Mouse (Mus musculus): Measurements from ENCODE around the gene Gm20388. TPM values are rescaled to one million over a fixed set of nuclear protein-coding genes. Genes with fewer than 3 reads are reported as not detected.

Gene Gm20388
- polyA plus RNA-seq, 1 experiment from 2014 or later = not detected

- H3K9ac ChIP-seq = no peak overlapping the region
- no peaks in the 10 kb centered on the region for H3K27me3 ChIP-seq
- no peak overlapping the region for H3K27ac ChIP-seq
- H3K36me3 ChIP-seq = peaks cover 11% of the 10 kb centered on the region; the same call in 1 of the 2 replicates
- WGBS = 74% methylated on average over 7 of the region's 7 CpGs
- H3K4me2 ChIP-seq = no peak overlapping the region
- H3K9me3 ChIP-seq (replicated peaks) = no peaks in the 10 kb centered on the region
- no peak overlapping the region for H3K4me3 ChIP-seq
- H3K4me1 ChIP-seq (replicated peaks) = peaks cover 6% of the 10 kb centered on the region
- ATAC-seq (replicated peaks; ENCODE audit: insufficient number of reproducible peaks, insufficient read depth, low FRiP score, low read depth) = no peak
Measured at GRCm38 (mm10) chr8:123283991-123284390, 3373.3 kb downstream of the Gm20388 start.

DNA sequence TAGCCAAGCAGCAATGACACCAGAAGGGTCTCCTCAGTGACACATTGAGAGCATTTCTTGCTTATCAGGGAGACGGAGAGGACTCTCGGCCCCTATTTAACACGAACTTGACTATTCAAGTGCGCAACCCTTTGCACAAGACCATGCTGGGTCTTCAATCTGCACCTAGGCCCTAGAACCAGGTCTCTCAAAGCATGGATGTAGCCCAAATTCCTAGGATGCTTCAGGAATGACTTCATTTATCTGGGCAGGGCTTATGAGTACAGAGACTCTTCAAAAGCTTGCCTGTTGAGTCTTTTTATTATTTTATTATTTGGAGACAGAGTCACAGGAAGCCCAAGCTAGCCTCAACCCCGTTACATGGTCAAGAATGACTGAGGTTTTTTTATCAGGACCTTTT is 3373.9 kb downstream of the Gm20388 start:
- no peaks in the 10 kb centered on the region for H3K27me3 ChIP-seq
- no peak for ATAC-seq (replicated peaks; ENCODE audit: insufficient number of reproducible peaks, insufficient read depth, low FRiP score, low read depth)
- no peaks in the 10 kb centered on the region for H3K9me3 ChIP-seq (replicated peaks)
- peaks cover 6% of the 10 kb centered on the region for H3K4me1 ChIP-seq (replicated peaks)
- H3K9ac ChIP-seq = no peak overlapping the region
- no peak overlapping the region for H3K4me3 ChIP-seq
- no peak overlapping the region for H3K4me2 ChIP-seq
- no peak overlapping the region for H3K27ac ChIP-seq
- 38% methylated on average over 5 of the region's 5 CpGs for WGBS
- H3K36me3 ChIP-seq = peaks cover 11% of the 10 kb centered on the region; the same call in 1 of the 2 replicates

DNA sequence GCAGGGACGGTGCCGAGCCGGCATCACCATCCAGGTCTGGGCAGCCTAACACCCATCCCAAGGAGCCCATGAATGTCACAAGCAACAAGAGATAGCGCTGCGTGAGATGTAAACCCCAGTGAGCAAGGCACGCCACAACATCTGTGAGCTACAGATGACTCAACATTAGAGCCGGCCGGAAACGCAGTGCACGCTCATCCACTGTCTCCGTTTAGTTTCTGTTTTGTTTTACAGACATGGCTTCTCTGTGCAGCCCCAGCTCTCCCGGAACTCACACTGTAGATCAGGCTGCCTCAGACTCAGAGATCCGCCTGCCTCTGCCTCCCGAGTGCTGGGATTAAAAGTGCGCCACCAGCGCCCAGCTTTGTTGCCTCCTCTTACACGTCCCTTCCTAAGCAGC is 3376.7 kb downstream of the Gm20388 start:
- peaks cover 6% of the 10 kb centered on the region for H3K4me1 ChIP-seq (replicated peaks)
- ATAC-seq (replicated peaks; ENCODE audit: insufficient number of reproducible peaks, insufficient read depth, low FRiP score, low read depth) = no peak
- no peaks in the 10 kb centered on the region for H3K9me3 ChIP-seq (replicated peaks)
- H3K27ac ChIP-seq = no peak overlapping the region
- no peak overlapping the region for H3K9ac ChIP-seq
- 92% methylated on average over 17 of the region's 17 CpGs for WGBS
- H3K4me2 ChIP-seq = no peak overlapping the region
- H3K36me3 ChIP-seq = no peaks in the 10 kb centered on the region
- H3K4me3 ChIP-seq = no peak overlapping the region
- H3K27me3 ChIP-seq = no peaks in the 10 kb centered on the region

GRCm38 (mm10) chr8:123290166-123290565 is 3379.5 kb downstream of the Gm20388 start:
- Histone ChIP-seq H3K4me2 (no peak overlapping the region), H3K4me1 (replicated peaks) (no peaks in the 10 kb centered on the region; the same call in 1 of the 2 replicates), H3K4me3 (no peak overlapping the region), H3K27ac (no peak overlapping the region), H3K9me3 (replicated peaks) (no peaks in the 10 kb centered on the region), H3K27me3 (no peaks in the 10 kb centered on the region), H3K36me3 (no peaks in the 10 kb centered on the region; the same call in 1 of the 2 replicates), H3K9ac (no peak overlapping the region)
- 81% methylated on average over 4 of the region's 4 CpGs for whole genome bisulfite sequencing
- ATAC-seq (replicated peaks; ENCODE audit: insufficient number of reproducible peaks, insufficient read depth, low FRiP score, low read depth) = no peak

GRCm38 (mm10) chr8:123290679-123291078 is 3380.0 kb downstream of the Gm20388 start:
- ATAC-seq (replicated peaks; ENCODE audit: insufficient number of reproducible peaks, insufficient read depth, low FRiP score, low read depth) = no peak
- Histone ChIP-seq H3K27me3 (no peaks in the 10 kb centered on the region), H3K4me2 (no peak overlapping the region), H3K9me3 (replicated peaks) (no peaks in the 10 kb centered on the region), H3K9ac (no peak overlapping the region), H3K4me1 (replicated peaks) (no peaks in the 10 kb centered on the region; the same call in 1 of the 2 replicates), H3K27ac (no peak overlapping the region), H3K4me3 (no peak overlapping the region), H3K36me3 (no peaks in the 10 kb centered on the region; the same call in 1 of the 2 replicates)
- WGBS = 93% methylated on average over 8 of the region's 8 CpGs

GRCm38 (mm10) chr8:123291716-123292115 is 3381.1 kb downstream of the Gm20388 start:
- Histone ChIP-seq H3K27me3 (no peaks in the 10 kb centered on the region), H3K36me3 (peaks cover 4% of the 10 kb centered on the region; the same call in 1 of the 2 replicates), H3K4me1 (replicated peaks) (no peaks in the 10 kb centered on the region; the same call in 1 of the 2 replicates), H3K27ac (no peak overlapping the region), H3K9me3 (replicated peaks) (no peaks in the 10 kb centered on the region), H3K4me2 (no peak overlapping the region), H3K9ac (no peak overlapping the region), H3K4me3 (no peak overlapping the region)
- WGBS = 57% methylated on average over 8 of the region's 8 CpGs
- ATAC-seq (replicated peaks; ENCODE audit: insufficient number of reproducible peaks, insufficient read depth, low FRiP score, low read depth) = peak; percentile 79

GRCm38 (mm10) chr8:123292281-123292680 is 3381.6 kb downstream of the Gm20388 start:
- peaks cover 4% of the 10 kb centered on the region; the same call in 1 of the 2 replicates for H3K36me3 ChIP-seq
- H3K27me3 ChIP-seq = no peaks in the 10 kb centered on the region
- ATAC-seq (replicated peaks; ENCODE audit: insufficient number of reproducible peaks, insufficient read depth, low FRiP score, low read depth) = no peak
- no peak overlapping the region for H3K4me3 ChIP-seq
- H3K9me3 ChIP-seq (replicated peaks) = no peaks in the 10 kb centered on the region
- no peaks in the 10 kb centered on the region; the same call in 1 of the 2 replicates for H3K4me1 ChIP-seq (replicated peaks)
- no peak overlapping the region for H3K27ac ChIP-seq
- 84% methylated on average over 3 of the region's 3 CpGs for WGBS
- H3K4me2 ChIP-seq = no peak overlapping the region
- H3K9ac ChIP-seq = no peak overlapping the region

- no peak for ATAC-seq (replicated peaks; ENCODE audit: insufficient number of reproducible peaks, insufficient read depth, low FRiP score, low read depth)
- Histone ChIP-seq H3K9me3 (replicated peaks) (no peaks in the 10 kb centered on the region), H3K36me3 (peaks cover 4% of the 10 kb centered on the region; the same call in 1 of the 2 replicates), H3K4me2 (no peak overlapping the region), H3K27me3 (no peaks in the 10 kb centered on the region), H3K4me1 (replicated peaks) (no peaks in the 10 kb centered on the region; the same call in 1 of the 2 replicates), H3K27ac (no peak overlapping the region), H3K9ac (no peak overlapping the region), H3K4me3 (no peak overlapping the region)
- 82% methylated on average over 2 of the region's 2 CpGs for WGBS
Measured at GRCm38 (mm10) chr8:123292785-123293184, 3382.1 kb downstream of the Gm20388 start.

DNA sequence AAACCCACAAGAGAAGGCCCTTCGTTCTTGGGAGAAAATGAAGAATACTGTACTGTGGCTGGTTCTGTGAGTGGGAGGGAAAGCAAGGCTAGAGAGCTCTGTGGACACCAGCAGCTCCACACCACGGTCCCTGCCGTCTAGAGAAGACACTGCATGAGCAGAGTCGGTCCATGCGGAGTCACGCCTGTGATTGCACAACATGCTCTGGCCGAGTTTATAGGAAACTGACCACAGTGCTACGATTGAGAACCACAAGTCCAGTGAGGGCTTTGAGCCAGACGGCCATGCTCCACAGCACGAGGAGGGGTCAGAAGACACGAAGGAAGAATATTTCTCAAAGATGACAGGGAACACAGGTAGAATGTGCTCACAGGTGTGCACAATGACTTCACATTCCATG is 3387.7 kb downstream of the Gm20388 start:
- H3K27me3 ChIP-seq = no peaks in the 10 kb centered on the region
- H3K9ac ChIP-seq = no peak overlapping the region
- no peak for ATAC-seq (replicated peaks; ENCODE audit: insufficient number of reproducible peaks, insufficient read depth, low FRiP score, low read depth)
- no peak overlapping the region for H3K4me2 ChIP-seq
- WGBS = 89% methylated on average over 11 of the region's 11 CpGs
- no peak overlapping the region for H3K27ac ChIP-seq
- no peak overlapping the region for H3K4me3 ChIP-seq
- H3K9me3 ChIP-seq (replicated peaks) = no peaks in the 10 kb centered on the region
- H3K4me1 ChIP-seq (replicated peaks) = no peaks in the 10 kb centered on the region
- peaks cover 4% of the 10 kb centered on the region; the same call in 1 of the 2 replicates for H3K36me3 ChIP-seq

- no peak overlapping the region for H3K4me2 ChIP-seq
- no peak overlapping the region for H3K27ac ChIP-seq
- H3K4me3 ChIP-seq = no peak overlapping the region
- no peak for ATAC-seq (replicated peaks; ENCODE audit: insufficient number of reproducible peaks, insufficient read depth, low FRiP score, low read depth)
- H3K27me3 ChIP-seq = no peaks in the 10 kb centered on the region
- peaks cover 10% of the 10 kb centered on the region; the same call in 1 of the 2 replicates for H3K36me3 ChIP-seq
- no peaks in the 10 kb centered on the region for H3K9me3 ChIP-seq (replicated peaks)
- WGBS = 65% methylated on average over 4 of the region's 4 CpGs
- no peaks in the 10 kb centered on the region for H3K4me1 ChIP-seq (replicated peaks)
- H3K9ac ChIP-seq = no peak overlapping the region
Measured at GRCm38 (mm10) chr8:123308738-123309137, 3398.1 kb downstream of the Gm20388 start.

DNA sequence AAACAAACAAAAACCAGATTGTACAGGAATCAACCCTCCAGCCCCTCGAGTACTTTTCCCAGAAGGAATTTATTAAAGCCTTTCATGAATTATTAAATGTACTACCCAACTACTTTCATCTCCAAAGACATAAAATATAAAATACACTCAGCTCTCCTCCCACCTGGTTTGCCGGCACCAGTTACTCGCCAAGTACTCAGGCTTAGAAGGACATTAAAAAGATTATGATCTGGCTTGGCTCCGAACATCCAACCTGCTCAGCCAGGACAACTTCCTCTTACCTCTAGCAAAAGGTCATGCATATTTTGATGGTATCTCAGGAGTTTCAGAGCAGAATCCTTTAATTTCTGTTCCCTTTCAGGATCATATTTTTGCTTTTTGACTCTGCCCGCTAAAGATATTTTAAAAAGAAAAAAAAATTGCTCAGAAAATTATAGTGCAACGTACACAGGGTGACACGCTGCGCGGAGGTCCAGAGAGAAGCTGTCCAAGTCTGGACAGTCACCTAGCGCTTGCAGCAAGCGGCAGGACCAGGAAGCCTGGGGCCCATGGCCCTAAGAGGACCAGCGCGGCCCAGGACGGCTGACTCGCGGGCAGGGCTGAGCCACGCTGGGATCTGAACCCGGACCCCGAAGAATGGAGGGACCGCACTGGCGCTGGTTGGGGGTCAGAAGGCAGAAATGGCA is 3407.3 kb downstream of the Gm20388 start:
- H3K4me1 ChIP-seq (replicated peaks) = peaks cover 19% of the 10 kb centered on the region
- ATAC-seq (replicated peaks; ENCODE audit: insufficient number of reproducible peaks, insufficient read depth, low FRiP score, low read depth) = peak; percentile 68
- H3K4me2 ChIP-seq = peak overlapping the region; percentile 88
- H3K36me3 ChIP-seq = no peaks in the 10 kb centered on the region
- peak overlapping the region; percentile 69 for H3K9ac ChIP-seq
- 5% methylated on average over 21 of the region's 21 CpGs for WGBS
- no peaks in the 10 kb centered on the region for H3K27me3 ChIP-seq
- H3K9me3 ChIP-seq (replicated peaks) = no peaks in the 10 kb centered on the region
- peak overlapping the region; percentile 67 for H3K4me3 ChIP-seq
- H3K27ac ChIP-seq = no peak overlapping the region; the same call in 1 of the 2 replicates

DNA sequence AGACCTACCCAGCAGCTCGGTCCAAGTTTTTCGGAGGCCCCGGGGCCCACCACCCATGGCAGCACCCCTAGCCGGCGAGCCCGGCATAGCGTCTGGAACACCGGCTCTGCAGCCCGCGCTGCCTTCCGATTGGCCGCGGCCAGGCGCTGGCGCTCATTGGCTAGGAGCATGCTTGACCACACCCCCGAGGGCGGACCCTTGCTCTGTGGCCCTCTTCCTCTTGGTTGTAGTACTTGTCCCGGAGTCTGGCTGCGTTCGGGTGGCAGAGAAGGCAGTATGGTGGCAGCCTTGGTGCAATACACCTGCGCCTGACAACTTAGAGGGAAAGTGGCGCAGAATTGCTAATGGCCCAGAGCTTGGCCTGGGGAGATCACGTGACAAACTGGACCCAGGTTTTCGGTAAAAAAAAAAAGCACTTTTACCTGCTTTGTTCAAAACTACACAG is 3407.8 kb downstream of the Gm20388 start, which contains the start of gene Fanca:
TSS of gene Fanca (minus strand) at position 110 of the 445 bp plus-strand sequence.
- no peaks in the 10 kb centered on the region for H3K9me3 ChIP-seq (replicated peaks)
- H3K4me3 ChIP-seq = peak within 1 kb of the TSS; percentile 67
- H3K4me1 ChIP-seq (replicated peaks) = peaks cover 19% of the 10 kb centered on the region
- 0% methylated on average over 24 of the region's 24 CpGs for whole genome bisulfite sequencing
- no peaks in the 10 kb centered on the region for H3K27me3 ChIP-seq
- H3K4me2 ChIP-seq = peak within 1 kb of the TSS; percentile 88
- peak within 1 kb of the TSS; percentile 13; the same call in 1 of the 2 replicates for H3K27ac ChIP-seq
- peak within 1 kb of the TSS; percentile 69 for H3K9ac ChIP-seq
- H3K36me3 ChIP-seq = no peaks in the 10 kb centered on the region
- peak; percentile 98 for ATAC-seq (replicated peaks; ENCODE audit: insufficient number of reproducible peaks, insufficient read depth, low FRiP score, low read depth)
